Mouse (Mus musculus) CH12.LX (cell line): ENCODE data around the gene Map4k3.

ENCODE experiments used
- CTCF ChIP-seq, 2 experiments: IDR thresholded peaks in 1 of 2; conservative IDR thresholded peaks in 1 of 2; 2 replicates each; pipeline ENCODE4 v1.5.1; 2011 to 2012; ENCODE audit warnings: low read depth in 2 of 2, low read length in 2 of 2, improper control_type of control experiment in 1 of 2, inconsistent platforms in 1 of 2, mild to moderate bottlenecking in 1 of 2, moderate library complexity in 1 of 2
- ELF1 ChIP-seq: IDR thresholded peaks from 2 replicates; pipeline ENCODE4 v1.6.1; 2014; ENCODE audit warnings: low read depth, mild to moderate bottlenecking, inconsistent platforms, low read length, improper control_type of control experiment
- MAX ChIP-seq: IDR thresholded peaks from 2 replicates; pipeline ENCODE4 v1.6.1; 2011; ENCODE audit warnings: low read length, improper control_type of control experiment
- MXI1 ChIP-seq: IDR thresholded peaks from 2 replicates; pipeline ENCODE4 v1.6.1; 2011; ENCODE audit warnings: mild to moderate bottlenecking, low read depth, low read length, improper control_type of control experiment
- ZMIZ1 ChIP-seq: IDR thresholded peaks from 2 replicates; pipeline ENCODE4 v1.6.1; 2012; ENCODE audit warnings: low read depth, mild to moderate bottlenecking, inconsistent platforms, low read length, improper control_type of control experiment

GRCm38 (mm10) chr17:80568842-80569601 lies 159.3 kb downstream of the Map4k3 start:
- TF ChIP-seq CTCF (conservative IDR thresholded peaks at IDR 0.05 in 1 of 2, IDR thresholded peaks at IDR 0.05 in 1 of 2; ENCODE audit: low read depth in 2 of 2, low read length in 2 of 2): no peak
- TF ChIP-seq ELF1: no peak
- TF ChIP-seq ZMIZ1: no peak; the same call in none of the 2 replicates
- no peak for TF ChIP-seq MXI1
- no peak for TF ChIP-seq MAX
